Mouse (Mus musculus) heart, embryonic 11.5 days (tissue): ENCODE measurements around the gene Gsg1. TPM values are rescaled to one million over a fixed set of nuclear protein-coding genes. Genes with fewer than 3 reads are reported as not detected.

Experiments
- ATAC-seq: fragments of 200-750 bp; cut with Nextera tagmentation; replicated peaks from 2 replicates; pipeline ENCODE4 v1.8.0; 2017; ENCODE audit warnings: moderate library complexity; ENCODE audit not compliant: insufficient number of reproducible peaks, low FRiP score, low TSS enrichment
- H3K27ac ChIP-seq: fragments of 300-500 bp; sonication (generic); 2 replicates; pipeline ENCODE4 v1.5.1; 2014; ENCODE audit warnings: mild to moderate bottlenecking, low read depth, low read length
- H3K27me3 ChIP-seq: fragments of 300-500 bp; sonication (generic); 2 replicates; pipeline ENCODE4 v1.6.1; 2014; ENCODE audit warnings: mild to moderate bottlenecking, low read length, mixed read lengths; ENCODE audit not compliant: control insufficient read depth, insufficient read depth
- H3K36me3 ChIP-seq: fragments of 300-500 bp; sonication (generic); 2 replicates; pipeline ENCODE4 v1.6.1; 2014; ENCODE audit warnings: mild to moderate bottlenecking, low read length, moderate library complexity, mixed read lengths; ENCODE audit not compliant: control insufficient read depth, insufficient read depth
- H3K4me1 ChIP-seq: fragments of 300-500 bp; sonication (generic); 2 replicates; pipeline ENCODE4 v1.6.1; 2014; ENCODE audit warnings: low read length; ENCODE audit not compliant: control insufficient read depth, insufficient read depth
- H3K4me2 ChIP-seq: fragments of 300-500 bp; sonication (generic); 2 replicates; pipeline ENCODE4 v1.6.1; 2014; ENCODE audit warnings: mild to moderate bottlenecking, moderate library complexity
- H3K4me3 ChIP-seq: fragments of 300-500 bp; sonication (generic); 2 replicates; pipeline ENCODE4 v1.5.1; 2014; ENCODE audit warnings: low read depth, low read length
- H3K9ac ChIP-seq: fragments of 300-500 bp; sonication (generic); 2 replicates; pipeline ENCODE4 v1.6.1; 2014; ENCODE audit warnings: mild to moderate bottlenecking, low read depth, low read length, moderate library complexity
- H3K9me3 ChIP-seq: fragments of 300-500 bp; sonication (generic); replicated peaks from 2 replicates; pipeline ENCODE4 v1.6.1; 2016; ENCODE audit warnings: low read length; ENCODE audit not compliant: control insufficient read depth
- whole genome bisulfite sequencing: fragments of 180-500 bp; shearing (Covaris S2); extraction: QIAGEN DNeasy Blood & Tissue Kit; methylation state at CpG from one replicate; pipeline ENCODE4 v1.1.7; 2014; ENCODE audit not compliant: insufficient replicate concordance; 5-methylcytosine and 5-hydroxymethylcytosine counted together
- polyA plus RNA-seq: library from polyadenylated mRNA; unstranded; fragments of >200 nt; fragmentation: Nextera tagmentation; extraction: Ambion mirVana; gene quantifications from 2 replicates; pipeline ENCODE4 v1.2.1, GENCODE M21; 2014

Gene Gsg1
- polyA plus RNA-seq, 1 experiment from 2014 or later, result 1.0 TPM

DNA sequence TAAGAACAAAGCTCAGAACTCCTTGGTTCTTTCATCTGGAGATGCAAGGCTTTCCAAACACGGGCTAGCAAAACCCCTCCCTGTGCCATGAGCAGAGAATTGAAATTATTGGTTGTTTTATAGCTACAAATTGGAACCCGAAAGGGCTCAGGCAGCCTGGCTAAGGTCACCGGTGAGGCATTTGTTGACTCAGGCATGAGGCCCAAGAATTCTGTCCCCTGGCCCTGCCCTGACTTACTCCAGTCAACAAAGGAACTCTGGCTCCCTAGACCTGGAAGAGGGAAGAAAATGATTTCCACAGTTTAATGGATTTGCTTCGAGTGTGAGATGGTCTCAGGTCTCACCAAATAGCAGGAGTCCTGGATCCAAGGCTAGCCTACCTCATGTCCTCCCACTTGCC, 38.2 kb upstream of the Gsg1 start:
- Histone ChIP-seq H3K27me3 (no peaks in the 10 kb centered on the region), H3K9me3 (no peaks in the 10 kb centered on the region), H3K4me1 (no peaks in the 10 kb centered on the region), H3K4me3 (no peak overlapping the region), H3K9ac (no peak overlapping the region), H3K27ac (no peak overlapping the region), H3K36me3 (no peaks in the 10 kb centered on the region), H3K4me2 (no peak overlapping the region)
- ATAC-seq, result no peak
- WGBS, result 64% methylated on average over 4 of the region's 4 CpGs

DNA sequence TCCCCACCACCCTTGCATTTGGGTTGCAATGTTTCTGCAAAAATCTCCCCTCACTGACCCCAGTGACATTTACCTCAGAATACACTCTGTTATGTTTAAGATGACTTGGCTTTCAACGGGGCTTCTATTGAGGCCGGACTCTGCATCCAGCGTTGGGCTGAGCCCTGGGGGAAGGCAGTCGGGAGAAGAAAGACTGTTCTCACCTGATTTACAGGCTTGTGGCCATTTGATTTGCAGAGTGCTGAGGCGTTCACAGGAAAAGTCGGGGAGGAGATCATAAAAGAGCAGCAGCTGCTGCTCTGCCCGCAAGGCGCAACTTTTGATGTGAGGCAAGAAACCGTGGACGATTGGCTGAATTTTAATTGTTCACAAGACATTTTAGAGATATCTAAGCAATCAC, 25.7 kb upstream of the Gsg1 start:
- Histone ChIP-seq H3K9ac (no peak overlapping the region), H3K27me3 (no peaks in the 10 kb centered on the region), H3K4me2 (no peak overlapping the region), H3K4me1 (peaks cover 4% of the 10 kb centered on the region; the same call in 1 of the 2 replicates), H3K4me3 (no peak overlapping the region), H3K36me3 (no peaks in the 10 kb centered on the region), H3K9me3 (no peaks in the 10 kb centered on the region), H3K27ac (no peak overlapping the region)
- 40% methylated on average over 10 of the region's 10 CpGs for WGBS
- ATAC-seq, result no peak

DNA sequence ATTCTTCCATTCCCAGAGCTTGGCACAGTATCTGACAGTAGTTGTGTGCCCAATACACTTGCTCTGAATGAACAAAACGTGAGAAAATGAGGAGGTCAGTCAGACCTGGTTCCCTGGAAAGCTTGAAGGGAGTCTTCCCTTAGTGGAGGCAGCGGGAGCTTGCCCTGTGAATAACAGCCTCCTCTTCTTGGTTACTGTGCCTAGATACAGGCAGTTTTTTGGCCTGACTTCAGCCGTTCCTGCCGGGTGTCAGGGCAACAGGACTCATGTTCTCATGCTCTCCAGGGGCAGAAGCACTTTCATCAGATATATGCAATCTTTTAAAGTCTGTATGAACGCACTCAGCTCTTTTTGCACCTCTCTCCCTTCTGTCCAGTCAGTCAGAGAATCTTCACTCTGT, 25.1 kb upstream of the Gsg1 start:
- no peak for ATAC-seq

DNA sequence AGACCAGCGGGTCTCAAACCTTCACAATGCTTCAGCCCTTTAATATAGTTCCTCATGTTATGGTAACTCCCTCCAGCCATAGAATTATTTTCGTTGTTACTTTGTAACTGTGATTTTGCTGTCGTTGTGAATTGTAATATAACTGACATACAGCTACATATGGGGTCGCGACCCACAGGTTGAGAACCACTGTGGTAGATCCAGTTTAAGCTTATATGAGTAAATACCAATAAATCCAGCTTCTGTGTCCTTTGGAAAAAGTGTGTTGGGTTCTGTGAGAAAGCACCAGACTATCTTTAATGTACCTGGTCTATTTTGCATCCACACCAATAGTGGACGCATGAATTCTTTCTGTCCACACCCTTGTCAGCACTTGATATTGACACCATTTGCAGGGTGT, 24.2 kb upstream of the Gsg1 start:
- Histone ChIP-seq H3K9me3 (no peaks in the 10 kb centered on the region), H3K9ac (no peak overlapping the region), H3K36me3 (no peaks in the 10 kb centered on the region), H3K27ac (no peak overlapping the region), H3K4me3 (no peak overlapping the region), H3K27me3 (no peaks in the 10 kb centered on the region), H3K4me1 (peaks cover 7% of the 10 kb centered on the region; the same call in 1 of the 2 replicates), H3K4me2 (no peak overlapping the region)
- 79% methylated on average over 6 of the region's 6 CpGs for WGBS
- no peak for ATAC-seq

More for the DNA sequence above, 25.1 kb upstream of the Gsg1 start:
- Histone ChIP-seq H3K36me3 (no peaks in the 10 kb centered on the region), H3K27ac (no peak overlapping the region), H3K4me3 (no peak overlapping the region), H3K27me3 (no peaks in the 10 kb centered on the region), H3K4me2 (no peak overlapping the region), H3K9me3 (no peaks in the 10 kb centered on the region), H3K9ac (no peak overlapping the region), H3K4me1 (peaks cover 7% of the 10 kb centered on the region; the same call in 1 of the 2 replicates)
- 64% methylated on average over 5 of the region's 5 CpGs for WGBS

DNA sequence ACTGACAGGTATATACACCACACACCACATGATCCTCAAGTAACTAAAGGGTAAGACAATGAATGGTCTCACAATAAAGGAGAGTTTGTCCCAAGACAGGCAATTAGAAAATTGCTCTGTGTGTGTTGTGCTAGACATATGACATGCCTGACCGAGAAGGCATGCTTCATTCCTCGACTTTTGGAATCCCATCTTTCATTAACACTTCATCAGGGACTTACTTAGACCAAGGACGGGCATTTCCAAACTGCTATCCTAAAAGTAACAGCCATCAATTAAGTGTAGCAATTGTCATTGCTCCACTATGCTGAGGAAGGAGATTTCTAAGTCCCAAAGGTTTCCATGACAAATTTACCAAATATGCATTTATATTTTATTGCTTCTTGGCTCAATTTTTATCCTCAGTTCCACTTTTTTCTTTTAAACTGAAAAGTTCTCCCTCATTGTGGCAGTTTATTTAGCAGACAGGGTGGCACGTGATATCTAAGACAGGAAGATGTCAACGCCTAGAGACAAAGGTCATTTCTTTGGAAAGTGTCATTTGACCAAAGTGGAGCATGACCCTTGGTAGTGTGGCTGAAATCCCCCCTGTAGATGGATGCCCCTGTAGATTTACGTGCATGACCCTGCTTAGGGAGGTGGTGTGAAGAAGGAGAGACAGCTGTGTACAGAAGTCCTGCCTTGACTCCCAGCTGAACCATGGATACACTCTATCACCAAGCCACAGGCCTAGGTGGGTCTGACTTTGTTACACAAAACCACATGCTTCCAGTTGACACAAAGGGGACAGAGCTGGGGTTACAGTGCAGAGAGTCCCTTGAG, 22.5 kb upstream of the Gsg1 start:
- no peaks in the 10 kb centered on the region for H3K27me3 ChIP-seq
- no peak for ATAC-seq
- no peak overlapping the region for H3K9ac ChIP-seq
- H3K36me3 ChIP-seq, result no peaks in the 10 kb centered on the region
- 47% methylated on average over 6 of the region's 6 CpGs for WGBS
- no peaks in the 10 kb centered on the region for H3K9me3 ChIP-seq
- H3K4me1 ChIP-seq, result peaks cover 7% of the 10 kb centered on the region; the same call in 1 of the 2 replicates
- no peak overlapping the region for H3K4me2 ChIP-seq
- no peak overlapping the region for H3K4me3 ChIP-seq
- H3K27ac ChIP-seq, result no peak overlapping the region

DNA sequence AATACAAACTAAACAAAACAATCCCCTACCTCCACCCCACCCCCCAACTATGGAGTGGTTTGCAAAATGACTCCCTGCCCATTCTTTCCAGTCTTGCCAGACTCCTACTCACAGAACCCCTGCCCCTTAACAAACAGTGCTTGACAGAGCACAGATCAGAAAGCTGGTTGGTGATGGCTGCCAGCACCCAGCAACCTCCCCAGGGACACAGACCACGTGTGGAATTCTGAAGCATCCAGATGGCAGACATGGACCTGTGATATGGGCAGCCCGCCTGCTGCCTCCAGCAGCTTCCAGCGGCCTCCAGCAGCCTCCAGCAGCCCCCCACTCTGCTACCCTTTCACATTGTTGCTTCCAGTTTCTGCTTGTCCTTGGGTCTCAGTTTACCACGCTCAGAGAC, 21.1 kb upstream of the Gsg1 start:
- no peaks in the 10 kb centered on the region for H3K36me3 ChIP-seq
- 46% methylated on average over 4 of the region's 4 CpGs for WGBS
- no peak for ATAC-seq

DNA sequence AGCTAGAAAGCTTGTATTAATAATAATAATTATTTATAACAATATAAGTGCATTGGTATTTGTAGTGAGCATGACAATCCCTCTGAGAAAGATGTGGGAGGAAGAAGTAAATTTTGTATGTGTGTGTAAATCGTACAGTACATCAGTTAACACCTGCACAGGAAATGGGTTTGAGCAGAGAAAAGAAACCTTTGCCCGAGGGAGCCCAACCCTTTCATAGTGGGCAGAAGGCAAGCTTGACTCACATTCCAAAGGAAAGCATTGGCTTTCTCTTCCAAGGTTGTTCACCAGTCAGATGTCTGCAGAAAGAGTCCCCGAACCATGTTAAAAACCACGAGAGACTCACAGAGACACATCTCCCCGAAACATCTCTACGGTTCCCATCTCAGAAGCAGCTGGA, 18.9 kb upstream of the Gsg1 start:
- no peaks in the 10 kb centered on the region for H3K36me3 ChIP-seq
- peaks cover 7% of the 10 kb centered on the region; the same call in 1 of the 2 replicates for H3K4me1 ChIP-seq
- no peak overlapping the region for H3K9ac ChIP-seq
- H3K9me3 ChIP-seq, result no peaks in the 10 kb centered on the region
- H3K4me3 ChIP-seq, result no peak overlapping the region
- H3K27ac ChIP-seq, result no peak overlapping the region
- 87% methylated on average over 6 of the region's 6 CpGs for WGBS
- no peak for ATAC-seq
- H3K4me2 ChIP-seq, result no peak overlapping the region
- H3K27me3 ChIP-seq, result no peaks in the 10 kb centered on the region

More for the DNA sequence above, 21.1 kb upstream of the Gsg1 start:
- Histone ChIP-seq H3K4me3 (no peak overlapping the region), H3K9ac (no peak overlapping the region), H3K27ac (no peak overlapping the region), H3K9me3 (no peaks in the 10 kb centered on the region), H3K27me3 (no peaks in the 10 kb centered on the region), H3K4me2 (no peak overlapping the region), H3K4me1 (peaks cover 7% of the 10 kb centered on the region; the same call in 1 of the 2 replicates)

DNA sequence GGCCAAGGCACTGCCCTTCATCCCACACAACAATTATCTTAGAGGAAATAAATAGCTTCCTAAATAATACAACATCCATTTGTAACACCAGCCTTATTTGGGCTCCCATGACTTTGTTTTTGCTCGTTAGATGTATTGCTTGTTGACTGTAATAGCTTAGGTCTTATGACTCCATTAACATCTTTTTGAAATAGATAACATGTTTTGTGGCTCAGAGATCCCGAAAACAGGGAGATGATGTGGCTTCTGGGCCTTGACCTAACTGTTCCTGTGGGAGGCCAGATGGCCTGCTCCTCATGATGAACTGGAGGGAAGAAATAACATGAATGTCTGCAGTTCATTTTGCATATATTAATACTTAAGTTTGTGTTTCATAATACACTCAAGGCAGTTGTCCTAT, 17.6 kb upstream of the Gsg1 start:
- Histone ChIP-seq H3K36me3 (no peaks in the 10 kb centered on the region), H3K4me2 (no peak overlapping the region), H3K4me1 (peaks cover 7% of the 10 kb centered on the region; the same call in 1 of the 2 replicates), H3K27me3 (no peaks in the 10 kb centered on the region), H3K4me3 (no peak overlapping the region), H3K9me3 (no peaks in the 10 kb centered on the region), H3K27ac (no peak overlapping the region; the same call in 1 of the 2 replicates), H3K9ac (no peak overlapping the region)
- ATAC-seq, result no peak
- WGBS, result 67% methylated on average over 2 of the region's 2 CpGs

DNA sequence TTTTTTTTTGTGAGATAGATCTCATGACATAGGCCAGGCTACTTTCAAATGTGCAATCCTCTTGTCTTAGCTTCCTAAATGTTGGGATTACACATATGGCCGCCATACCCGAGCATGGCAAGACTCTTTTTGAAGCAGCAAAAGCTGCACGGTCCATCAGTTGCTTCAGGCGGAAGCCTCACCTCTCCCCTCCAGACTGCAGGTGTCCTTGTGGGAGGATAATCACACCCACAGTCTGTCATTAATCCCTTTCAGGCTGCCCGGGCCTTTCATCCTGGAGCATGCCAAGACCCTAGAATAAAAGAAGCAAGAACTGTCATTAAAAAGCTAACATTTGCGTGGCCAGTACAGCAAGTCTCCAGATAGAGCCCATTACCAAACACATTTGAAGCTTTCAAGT, 15.5 kb upstream of the Gsg1 start:
- Histone ChIP-seq H3K27ac (no peak overlapping the region), H3K4me2 (no peak overlapping the region), H3K9me3 (no peaks in the 10 kb centered on the region), H3K36me3 (no peaks in the 10 kb centered on the region), H3K9ac (no peak overlapping the region), H3K4me1 (peaks cover under 1% of the 10 kb centered on the region; the same call in 1 of the 2 replicates), H3K4me3 (no peak overlapping the region), H3K27me3 (no peaks in the 10 kb centered on the region)
- 55% methylated on average over 6 of the region's 6 CpGs for WGBS
- ATAC-seq, result no peak
